Mouse (Mus musculus) Patski (cell line): Measurements from ENCODE around the gene Chid1. TPM values are rescaled to one million over a fixed set of nuclear protein-coding genes. Genes with fewer than 3 reads are reported as not detected.

Experiments
- ATAC-seq: fragments of 100-300 bp; one replicate; pipeline ENCODE4 v1.8.0; 2021
- CTCF ChIA-PET: fragments of 350-600 bp; sonication (Branson Sonifier 250); formaldehyde crosslinking; loops from one replicate; lab custom pipeline; 2022; ENCODE audit warnings: inconsistent platforms; lab: Charles Lee
- POLR2A ChIA-PET: fragments of 350-600 bp; sonication (Branson Sonifier 250); formaldehyde crosslinking; loops from one replicate; lab custom pipeline; 2022; ENCODE audit warnings: antibody characterized with exemption, inconsistent platforms; lab: Charles Lee
- DNase-seq: peaks from one replicate; pipeline ENCODE4 v3.0.0-alpha.2; 2011; ENCODE audit warnings: low read depth, low spot score
- H3K27me3 ChIP-seq: fragments of 371-371 bp; one replicate; pipeline ENCODE4 v1.5.1; 2021
- CTCF ChIP-seq: fragments of 100-300 bp; IDR thresholded peaks from one replicate; pipeline ENCODE4 v1.5.1; 2021
- in situ Hi-C: fragments of 300-500 bp; cut with MboI; formaldehyde crosslinking; loops from 3 replicates; pipeline ENCODE4 v1.11.1; 2018; ENCODE audit warnings: low pct_unique_long_range_greater_than_20kb, mixed read lengths
- polyA plus RNA-seq: library from polyadenylated mRNA; unstranded; gene quantifications from one replicate; pipeline ENCODE4 v1.2.3, GENCODE M21; 2021

The Chid1 gene
- polyA plus RNA-seq, 1 experiment from 2014 or later: 41.6 TPM

DNA sequence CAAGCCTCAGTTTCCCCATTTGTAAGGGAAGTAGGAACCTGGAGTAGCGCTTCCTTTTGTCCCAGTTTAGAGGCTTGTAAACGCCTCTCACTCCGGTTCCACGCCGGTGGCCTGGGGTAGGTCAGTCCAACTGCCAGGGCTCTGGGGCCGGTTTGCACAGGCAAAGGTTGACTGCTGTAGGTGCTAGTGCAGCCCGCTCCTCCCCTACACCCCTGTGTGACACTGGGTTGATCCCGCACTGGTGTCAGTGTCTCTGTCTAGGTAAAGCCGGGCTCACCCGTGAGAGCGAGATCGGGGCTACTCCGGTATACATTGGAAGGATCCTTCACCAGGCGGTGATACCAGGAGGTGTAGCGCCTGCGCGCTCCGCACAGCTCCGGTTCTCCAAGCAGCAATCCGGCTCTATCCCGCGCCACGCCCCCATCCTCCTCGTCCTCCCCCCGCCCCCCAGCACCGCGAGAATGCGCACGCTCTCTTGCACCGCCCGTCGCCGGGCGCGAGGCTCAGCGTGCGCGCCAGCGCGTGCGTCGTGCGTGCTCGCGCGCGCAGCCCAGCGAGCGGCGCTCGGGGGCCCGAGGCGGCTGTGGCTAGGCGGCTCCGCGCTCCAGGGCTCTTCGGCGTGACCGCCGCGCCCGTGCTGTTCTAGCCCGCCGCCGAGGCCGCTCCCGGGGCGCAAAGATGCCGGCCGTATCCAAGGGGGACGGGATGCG is 22.2 kb upstream of the Chid1 start, which contains the start of gene Ap2a2:
Gene Ap2a2, plus strand, starts transcription at position 492 of the 710 bp plus-strand sequence.
- H3K27me3 ChIP-seq: no peaks in the 10 kb centered on the region
- in situ Hi-C loops: loop anchor here (25.0 kb wide), 1 partner anchor 525 kb away; the partner anchor contains the start of gene Dusp8
- ATAC-seq: peak; percentile 83
- CTCF ChIA-PET: interaction anchor here (1.0 kb wide), 1 partner anchor 11 kb away, joined by 3 read pairs; no protein-coding TSS in a partner anchor
- POLR2A ChIA-PET: interaction anchor here (1.0 kb wide), 1 partner anchor 21 kb away, joined by 3 read pairs; no protein-coding TSS in a partner anchor
- TF ChIP-seq CTCF: no peak
- DNase-seq: peak; percentile 59

DNA sequence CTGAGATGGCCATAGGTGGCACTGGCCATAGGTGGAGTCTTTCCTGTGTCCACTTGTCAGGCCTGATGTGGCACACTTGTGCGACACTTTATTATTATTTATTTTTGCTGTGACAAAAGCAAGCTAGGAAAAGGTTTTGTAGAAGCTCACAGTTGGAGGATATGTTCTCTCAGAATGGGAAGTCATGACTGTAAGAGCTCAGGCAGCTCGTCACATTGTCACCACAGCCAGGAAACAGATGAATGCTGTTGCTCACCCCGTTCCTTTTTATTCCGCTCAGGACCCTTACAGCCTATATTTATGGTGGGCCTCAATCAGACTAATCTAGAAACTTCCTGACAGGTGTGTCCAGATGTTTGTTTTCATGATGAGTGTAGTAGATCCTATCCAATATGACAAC is 20.8 kb upstream of the Chid1 start:
- H3K27me3 ChIP-seq: no peaks in the 10 kb centered on the region
- DNase-seq: no peak
- no peak for TF ChIP-seq CTCF
- no peak for ATAC-seq
- CTCF ChIA-PET: interaction anchor here (0.9 to 1.0 kb wide), 2 partner anchors 8 to 10 kb away, joined by 3 read pairs; no protein-coding TSS in a partner anchor
- POLR2A ChIA-PET: no interaction called here
- in situ Hi-C loops: loop anchor here (25.0 kb wide), 1 partner anchor 527 kb away; the partner anchor contains the start of gene Dusp8

DNA sequence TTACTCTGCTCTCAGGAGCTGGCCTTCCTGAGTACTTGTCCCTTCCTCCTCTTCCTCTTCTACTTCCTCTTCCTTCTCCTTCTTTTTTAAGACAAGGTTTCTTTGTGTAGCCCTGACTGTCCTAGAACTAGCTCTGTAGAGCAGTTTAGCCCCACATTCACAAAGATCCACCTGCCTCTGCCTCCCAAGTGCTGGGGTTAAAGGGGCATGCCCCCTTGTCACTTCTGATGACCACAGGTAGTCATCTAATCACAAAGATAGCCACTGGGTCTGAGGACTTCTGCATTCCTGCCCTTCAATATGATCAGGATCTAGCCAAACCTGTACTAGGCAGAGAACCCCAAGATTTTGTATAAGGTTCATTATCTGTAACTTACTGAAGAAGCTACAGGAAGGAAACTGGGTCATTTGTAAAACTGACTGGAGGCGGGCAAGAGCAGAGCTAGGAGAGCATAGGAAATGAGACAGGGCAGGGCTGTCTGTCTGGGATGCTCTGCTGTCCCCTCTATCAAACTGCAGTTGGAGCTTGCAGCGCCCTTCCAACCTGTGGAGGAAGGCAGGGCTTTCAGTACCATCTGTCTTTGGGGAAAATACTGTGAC is 20.2 kb upstream of the Chid1 start:
- ATAC-seq (no peak), DNase-seq (no peak)
- no peaks in the 10 kb centered on the region for H3K27me3 ChIP-seq
- no peak for TF ChIP-seq CTCF
- CTCF ChIA-PET: interaction anchor here (0.9 to 1.2 kb wide), 2 partner anchors 8 to 19 kb away, joined by 3 read pairs; no protein-coding TSS in a partner anchor
- POLR2A ChIA-PET: no interaction called here
- in situ Hi-C loops: loop anchor here (5.0 to 25.0 kb wide), 2 partner anchors 37 to 527 kb away; partner anchors contain the start of gene Dusp8

DNA sequence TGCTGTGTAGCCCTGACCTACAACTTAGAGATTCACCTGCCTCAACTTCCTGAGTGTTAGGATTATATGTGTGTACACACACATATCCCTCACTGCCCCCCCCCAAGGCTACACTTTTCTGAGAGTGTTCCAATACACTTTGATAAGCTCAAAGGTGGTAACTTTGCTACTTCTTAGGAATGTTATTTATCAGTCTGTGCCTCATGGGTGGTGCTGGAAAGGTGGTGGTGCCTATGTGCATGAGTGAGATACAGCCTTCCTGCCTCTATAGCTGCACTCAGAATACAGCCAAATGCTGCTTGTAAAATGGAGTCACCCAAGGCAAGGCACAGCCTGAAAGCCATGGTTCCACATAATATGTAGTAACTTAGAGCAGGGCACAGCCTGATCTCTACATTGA is 19.3 kb upstream of the Chid1 start:
- CTCF ChIA-PET: interaction anchor here (1.2 kb wide), 1 partner anchor 19 kb away, joined by 3 read pairs; no protein-coding TSS in a partner anchor
- ATAC-seq: no peak
- TF ChIP-seq CTCF: no peak
- no peaks in the 10 kb centered on the region for H3K27me3 ChIP-seq
- in situ Hi-C loops: loop anchor here (5.0 to 25.0 kb wide), 2 partner anchors 38 to 528 kb away; partner anchors contain the start of gene Dusp8
- POLR2A ChIA-PET: no interaction called here
- no peak for DNase-seq

DNA sequence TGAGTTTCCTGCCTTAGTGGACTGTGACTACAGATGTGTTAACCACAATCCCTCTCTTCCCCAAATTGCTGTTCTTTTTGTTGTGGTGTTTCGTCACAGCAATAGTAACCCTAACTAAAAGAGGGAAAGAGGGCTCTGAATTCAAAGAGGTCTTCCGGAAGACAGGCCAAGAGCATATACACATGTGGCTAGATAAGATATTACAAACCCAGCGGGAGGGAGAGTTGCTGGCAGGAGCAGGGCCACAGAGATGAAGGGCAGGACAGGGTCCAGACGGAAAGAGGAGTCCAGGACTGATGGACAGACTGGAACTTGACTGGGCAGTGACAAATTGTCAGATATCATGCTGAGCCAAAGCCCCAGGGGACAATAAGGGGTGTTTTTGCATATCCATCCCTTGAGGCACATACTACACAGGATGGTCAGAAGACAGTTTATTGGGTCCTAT is 18.7 kb upstream of the Chid1 start:
- in situ Hi-C loops: loop anchor here (5.0 to 25.0 kb wide), 2 partner anchors 39 to 529 kb away; partner anchors contain the start of gene Dusp8
- POLR2A ChIA-PET: no interaction called here
- ATAC-seq: no peak
- DNase-seq: no peak
- no peaks in the 10 kb centered on the region for H3K27me3 ChIP-seq
- CTCF ChIA-PET: no interaction called here
- no peak for TF ChIP-seq CTCF

DNA sequence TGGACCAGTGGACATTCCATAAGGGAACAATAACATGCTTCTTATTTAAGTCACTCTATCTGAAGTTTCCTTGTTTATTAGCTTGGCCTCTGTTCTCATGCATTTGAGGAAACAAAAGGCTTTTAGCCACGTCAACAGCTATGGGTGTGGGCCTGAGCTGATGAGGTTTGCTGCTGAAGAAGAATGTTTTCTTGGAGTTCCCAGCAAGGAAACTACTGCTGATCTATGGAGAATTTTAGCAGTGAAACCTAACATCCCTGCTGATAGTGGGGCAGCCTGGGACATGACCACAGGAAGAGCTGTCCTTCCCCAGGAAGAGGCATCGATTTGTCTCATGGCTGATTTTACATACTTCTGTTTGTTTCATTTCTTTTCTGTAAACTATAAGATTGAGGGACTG is 10.8 kb upstream of the Chid1 start:
- no peak for DNase-seq
- TF ChIP-seq CTCF: no peak
- ATAC-seq: no peak
- in situ Hi-C loops: loop anchor here (25.0 kb wide), 1 partner anchor 537 kb away; the partner anchor contains the start of gene Dusp8
- ChIA-PET CTCF (interaction anchor here (0.8 kb wide), 1 partner anchor 11 kb away, joined by 3 read pairs; no protein-coding TSS in a partner anchor), POLR2A (interaction anchor here (0.7 kb wide), 1 partner anchor 83 kb away, joined by 3 read pairs; no protein-coding TSS in a partner anchor)
- no peaks in the 10 kb centered on the region for H3K27me3 ChIP-seq

DNA sequence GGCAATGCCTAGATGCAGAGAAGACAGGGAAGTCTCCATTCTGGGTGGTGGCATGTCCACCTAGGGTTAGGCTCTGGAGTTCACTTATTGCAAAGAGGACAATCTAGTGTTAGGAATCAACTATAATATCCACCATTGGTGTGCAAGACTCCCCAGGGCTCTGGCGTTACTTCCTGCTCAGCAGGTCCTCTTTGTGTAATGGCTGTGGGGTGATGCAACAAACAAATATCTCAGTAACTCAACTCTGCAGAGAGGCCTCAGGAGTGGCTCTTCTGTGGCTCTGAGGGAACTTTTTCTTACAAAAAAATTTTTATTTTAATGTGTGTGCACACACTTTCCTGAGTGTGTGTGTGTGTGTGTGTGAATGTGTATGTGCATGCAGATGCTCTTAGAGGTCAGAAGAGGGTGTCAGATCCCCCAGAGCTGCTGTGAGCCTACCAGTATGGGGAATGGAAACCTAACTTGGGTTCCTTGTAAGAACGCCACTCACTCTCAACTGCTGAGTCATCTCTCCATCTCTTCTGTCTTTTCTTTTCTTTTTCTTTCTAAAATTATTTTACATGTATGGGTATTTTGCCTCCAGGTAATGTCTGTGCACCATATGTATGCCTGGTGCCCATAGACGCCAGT is 9.9 kb upstream of the Chid1 start:
- no peaks in the 10 kb centered on the region for H3K27me3 ChIP-seq
- TF ChIP-seq CTCF: no peak
- in situ Hi-C loops: loop anchor here (25.0 kb wide), 2 partner anchors 113 to 538 kb away; partner anchors contain the start of genes Dusp8 and Muc6
- ChIA-PET CTCF (no interaction called here), POLR2A (interaction anchor here (0.6 kb wide), 1 partner anchor 53 kb away, joined by 6 read pairs; no protein-coding TSS in a partner anchor)
- ATAC-seq (no peak), DNase-seq (no peak)

DNA sequence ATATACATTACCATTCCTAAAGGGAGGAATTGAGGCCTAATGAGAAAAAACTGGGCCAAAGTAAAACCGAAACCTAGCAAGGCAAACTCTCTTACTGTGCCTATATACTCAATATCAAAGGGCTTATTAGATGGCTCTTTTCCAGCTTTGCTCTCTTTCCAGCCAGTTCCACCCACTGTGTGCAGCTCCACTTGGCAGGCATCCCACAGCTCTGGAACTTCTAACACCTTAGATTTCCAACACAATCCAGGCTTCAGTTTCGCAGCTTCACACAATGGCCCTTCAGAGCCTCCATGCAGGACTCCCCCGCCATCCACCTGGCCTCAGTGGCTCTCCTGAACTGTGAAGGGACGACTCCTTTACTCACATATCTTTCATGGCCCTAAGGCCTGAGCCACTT is 5.0 kb upstream of the Chid1 start:
- in situ Hi-C loops: loop anchor here (25.0 kb wide), 1 partner anchor 118 kb away; the partner anchor contains the start of gene Muc6
- ChIA-PET POLR2A (no interaction called here), CTCF (no interaction called here)
- no peaks in the 10 kb centered on the region for H3K27me3 ChIP-seq
- DNase-seq (no peak), ATAC-seq (no peak)
- no peak for TF ChIP-seq CTCF

DNA sequence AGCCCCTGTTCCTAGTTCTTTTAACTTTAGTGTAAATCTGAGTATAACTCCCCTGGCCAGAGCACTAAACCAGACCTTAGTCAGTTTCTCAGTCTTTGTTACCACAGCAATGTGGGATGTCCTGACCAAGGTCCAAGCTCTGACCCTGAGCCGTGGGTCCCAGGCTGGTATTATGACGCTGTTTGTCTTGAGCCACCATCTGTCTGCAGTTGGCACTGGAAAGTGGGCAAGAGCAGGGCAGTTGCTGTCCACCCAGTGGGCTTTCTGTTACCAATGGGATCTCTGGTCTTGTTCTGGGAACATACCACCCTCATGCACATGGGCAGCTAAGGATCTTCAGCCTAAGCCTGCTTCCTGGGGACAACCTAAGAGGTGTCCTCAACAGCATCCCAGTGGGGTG is 2.9 kb upstream of the Chid1 start:
- in situ Hi-C loops: loop anchor here (25.0 kb wide), 1 partner anchor 120 kb away; the partner anchor contains the start of gene Muc6
- H3K27me3 ChIP-seq: no peaks in the 10 kb centered on the region
- DNase-seq: no peak
- ChIA-PET POLR2A (interaction anchor here (0.6 kb wide), 1 partner anchor 1929 kb away, joined by 3 read pairs; no protein-coding TSS in a partner anchor), CTCF (no interaction called here)
- TF ChIP-seq CTCF: no peak
- no peak for ATAC-seq

DNA sequence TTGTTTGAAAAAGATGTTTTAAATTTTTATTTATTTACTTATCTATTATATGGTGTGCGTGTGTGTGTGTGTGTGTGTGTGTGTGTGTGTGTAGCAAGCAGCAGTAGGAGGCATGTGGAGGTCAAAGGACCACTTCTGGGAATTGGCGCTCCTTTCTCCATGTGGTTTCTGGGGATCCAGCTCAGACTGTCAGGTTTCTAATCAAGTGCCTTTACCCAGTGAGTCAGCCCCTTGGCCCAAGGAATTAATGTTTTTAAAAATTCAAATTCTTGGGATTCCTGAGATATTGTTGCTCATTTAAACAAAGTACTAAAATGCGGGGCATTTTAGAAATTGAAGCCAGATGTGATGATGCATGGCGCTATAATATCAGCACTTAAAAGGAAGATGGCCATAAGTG is 2.0 kb upstream of the Chid1 start:
- no peak for TF ChIP-seq CTCF
- ATAC-seq: no peak
- in situ Hi-C loops: loop anchor here (25.0 kb wide), 1 partner anchor 121 kb away; the partner anchor contains the start of gene Muc6
- ChIA-PET CTCF (interaction anchor here (1.2 kb wide), 1 partner anchor 10 kb away, joined by 3 read pairs; no protein-coding TSS in a partner anchor), POLR2A (no interaction called here)
- no peak for DNase-seq
- no peaks in the 10 kb centered on the region for H3K27me3 ChIP-seq
